Mouse (Mus musculus) liver, embryonic 13.5 days (tissue): Measurements from ENCODE around the gene Tmem200c. TPM values are rescaled to one million over a fixed set of nuclear protein-coding genes. Genes with fewer than 3 reads are reported as not detected.

ENCODE experiments used
- ATAC-seq: fragments of 200-750 bp; cut with Nextera tagmentation; 2 replicates; pipeline ENCODE4 v1.8.0; 2017; ENCODE audit warnings: low read depth, mild to moderate bottlenecking, moderate number of reproducible peaks, moderate library complexity
- DNase-seq: peaks from one replicate; pipeline ENCODE4 v3.0.0; 2022
- H3K27ac ChIP-seq: fragments of 300-500 bp; sonication (generic); 2 replicates; pipeline ENCODE4 v1.5.1; 2015; ENCODE audit warnings: moderate library complexity, mild to moderate bottlenecking, inconsistent platforms
- H3K27me3 ChIP-seq: fragments of 300-500 bp; sonication (generic); 2 replicates; pipeline ENCODE4 v1.6.1; 2015; ENCODE audit warnings: mild to moderate bottlenecking, inconsistent platforms
- H3K36me3 ChIP-seq: fragments of 300-500 bp; sonication (generic); 2 replicates; pipeline ENCODE4 v1.6.1; 2015; ENCODE audit warnings: mild to moderate bottlenecking, inconsistent platforms
- H3K4me1 ChIP-seq: fragments of 300-500 bp; sonication (generic); replicated peaks from 2 replicates; pipeline ENCODE4 v1.6.1; 2015; ENCODE audit warnings: inconsistent platforms
- H3K4me2 ChIP-seq: fragments of 300-500 bp; sonication (generic); 2 replicates; pipeline ENCODE4 v1.6.1; 2015; ENCODE audit warnings: inconsistent platforms, mild to moderate bottlenecking, moderate library complexity
- H3K4me3 ChIP-seq: fragments of 300-500 bp; sonication (generic); replicated peaks from 2 replicates; pipeline ENCODE4 v1.5.1; 2015; ENCODE audit warnings: mild to moderate bottlenecking, inconsistent platforms
- H3K9ac ChIP-seq: fragments of 300-500 bp; sonication (generic); 2 replicates; pipeline ENCODE4 v1.6.1; 2015; ENCODE audit warnings: mild to moderate bottlenecking, inconsistent platforms
- H3K9me3 ChIP-seq: fragments of 300-500 bp; sonication (generic); replicated peaks from 2 replicates; pipeline ENCODE4 v1.6.1; 2016; ENCODE audit warnings: inconsistent platforms
- WGBS: fragments of 180-500 bp; shearing (Covaris S2); methylation state at CpG from one replicate; pipeline ENCODE4 v1.1.7; 2015; ENCODE audit not compliant: insufficient replicate concordance; 5-methylcytosine and 5-hydroxymethylcytosine counted together
- polyA plus RNA-seq: library from polyadenylated mRNA; unstranded; fragments of >200 nt; fragmentation: Nextera tagmentation; extraction: Ambion mirVana; gene quantifications from 2 replicates; pipeline ENCODE4 v1.2.1, GENCODE M21; 2015

The Tmem200c gene
- polyA plus RNA-seq: 0.08 TPM in 1 of 2 replicates, not detected in the other

GRCm38 (mm10) chr17:68826323-68826722, at the start of gene Tmem200c:
Gene Tmem200c (plus strand): TSS chr17:68826623.
- H3K9me3 ChIP-seq: no peaks in the 10 kb centered on the region
- H3K4me1 ChIP-seq: no peaks in the 10 kb centered on the region
- H3K27me3 ChIP-seq: no peaks in the 10 kb centered on the region
- no peak for DNase-seq
- no peak within 1 kb of the TSS for H3K4me2 ChIP-seq
- H3K36me3 ChIP-seq: no peaks in the 10 kb centered on the region
- H3K9ac ChIP-seq: no peak within 1 kb of the TSS
- H3K27ac ChIP-seq: no peak within 1 kb of the TSS
- no peak for ATAC-seq
- 63% methylated on average over 6 of the region's 6 CpGs for WGBS
- H3K4me3 ChIP-seq: no peak within 1 kb of the TSS

GRCm38 (mm10) chr17:68793741-68794140, 32.7 kb upstream of the Tmem200c start:
- no peak for ATAC-seq
- DNase-seq: no peak
- 61% methylated on average over 4 of the region's 4 CpGs for WGBS
- Histone ChIP-seq H3K27ac (no peak overlapping the region), H3K4me3 (no peak overlapping the region), H3K4me1 (no peaks in the 10 kb centered on the region), H3K9me3 (no peaks in the 10 kb centered on the region), H3K27me3 (no peaks in the 10 kb centered on the region), H3K9ac (no peak overlapping the region), H3K4me2 (no peak overlapping the region), H3K36me3 (no peaks in the 10 kb centered on the region)

GRCm38 (mm10) chr17:68836655-68837012, 10.2 kb downstream of the Tmem200c start:
- Histone ChIP-seq H3K4me3 (0 out of 2 replicates have a peak overlapping the region, but pooled peaks have one; percentile 19), H3K36me3 (no peaks in the 10 kb centered on the region), H3K27ac (no peak overlapping the region), H3K4me2 (peak overlapping the region; percentile 48), H3K4me1 (peaks cover 3% of the 10 kb centered on the region; the same call in 1 of the 2 replicates), H3K9ac (no peak overlapping the region), H3K27me3 (peaks cover 67% of the 10 kb centered on the region), H3K9me3 (no peaks in the 10 kb centered on the region)
- 5% methylated on average over 9 of the region's 15 CpGs for WGBS
- ATAC-seq: no peak
- no peak for DNase-seq

- ATAC-seq (no peak), DNase-seq (no peak)
- H3K27ac ChIP-seq: no peak overlapping the region
- no peak overlapping the region for H3K9ac ChIP-seq
- H3K4me1 ChIP-seq: peaks cover 6% of the 10 kb centered on the region; the same call in 1 of the 2 replicates
- WGBS: 2% methylated on average over 65 of the region's 72 CpGs
- H3K4me2 ChIP-seq: peak overlapping the region; percentile 48
- H3K4me3 ChIP-seq: peak overlapping the region; percentile 19
- no peaks in the 10 kb centered on the region for H3K36me3 ChIP-seq
- no peaks in the 10 kb centered on the region for H3K9me3 ChIP-seq
- H3K27me3 ChIP-seq: peaks cover 73% of the 10 kb centered on the region
Observed at GRCm38 (mm10) chr17:68837013-68837858, 10.8 kb downstream of the Tmem200c start.

GRCm38 (mm10) chr17:68837859-68838194, 11.4 kb downstream of the Tmem200c start:
- H3K9ac ChIP-seq: no peak overlapping the region
- ATAC-seq (no peak), DNase-seq (no peak)
- peaks cover 76% of the 10 kb centered on the region for H3K27me3 ChIP-seq
- H3K36me3 ChIP-seq: no peaks in the 10 kb centered on the region
- H3K27ac ChIP-seq: no peak overlapping the region
- H3K4me1 ChIP-seq: peaks cover 6% of the 10 kb centered on the region; the same call in 1 of the 2 replicates
- WGBS: 8% methylated on average over 4 of the region's 4 CpGs
- H3K4me2 ChIP-seq: no peak overlapping the region
- no peaks in the 10 kb centered on the region for H3K9me3 ChIP-seq
- H3K4me3 ChIP-seq: no peak overlapping the region

GRCm38 (mm10) chr17:68839888-68840571, 13.6 kb downstream of the Tmem200c start:
- no peak overlapping the region for H3K4me3 ChIP-seq
- H3K36me3 ChIP-seq: no peaks in the 10 kb centered on the region
- ATAC-seq (no peak), DNase-seq (no peak)
- H3K27ac ChIP-seq: no peak overlapping the region
- H3K4me1 ChIP-seq: peaks cover 6% of the 10 kb centered on the region; the same call in 1 of the 2 replicates
- H3K9ac ChIP-seq: no peak overlapping the region
- peaks cover 78% of the 10 kb centered on the region for H3K27me3 ChIP-seq
- WGBS: 11% methylated on average over 17 of the region's 17 CpGs
- no peaks in the 10 kb centered on the region for H3K9me3 ChIP-seq
- H3K4me2 ChIP-seq: 0 out of 2 replicates have a peak overlapping the region, but pooled peaks have one; percentile 61

- no peak overlapping the region for H3K27ac ChIP-seq
- H3K36me3 ChIP-seq: no peaks in the 10 kb centered on the region
- no peak overlapping the region for H3K9ac ChIP-seq
- H3K27me3 ChIP-seq: peaks cover 73% of the 10 kb centered on the region
- peak overlapping the region; percentile 39; the same call in 1 of the 2 replicates for H3K4me3 ChIP-seq
- ATAC-seq (no peak), DNase-seq (no peak)
- H3K9me3 ChIP-seq: no peaks in the 10 kb centered on the region
- H3K4me1 ChIP-seq: peaks cover 6% of the 10 kb centered on the region; the same call in 1 of the 2 replicates
- WGBS: 5% methylated on average over 10 of the region's 10 CpGs
- H3K4me2 ChIP-seq: peak overlapping the region; percentile 61
Observed at GRCm38 (mm10) chr17:68840572-68840939, 14.1 kb downstream of the Tmem200c start.

GRCm38 (mm10) chr17:68841097-68841891, 14.9 kb downstream of the Tmem200c start:
- no peaks in the 10 kb centered on the region for H3K36me3 ChIP-seq
- H3K9ac ChIP-seq: no peak overlapping the region
- peaks cover 6% of the 10 kb centered on the region; the same call in 1 of the 2 replicates for H3K4me1 ChIP-seq
- DNase-seq (no peak), ATAC-seq (0 out of 2 replicates have a peak, but pooled peaks have one; percentile 23)
- 1% methylated on average over 72 of the region's 75 CpGs for WGBS
- H3K4me2 ChIP-seq: peak overlapping the region; percentile 61
- H3K9me3 ChIP-seq: no peaks in the 10 kb centered on the region
- no peak overlapping the region for H3K27ac ChIP-seq
- peaks cover 65% of the 10 kb centered on the region for H3K27me3 ChIP-seq
- H3K4me3 ChIP-seq: peak overlapping the region; percentile 39

GRCm38 (mm10) chr17:68841892-68842252, 15.4 kb downstream of the Tmem200c start:
- H3K27ac ChIP-seq: no peak overlapping the region
- 5% methylated on average over 22 of the region's 22 CpGs for WGBS
- peaks cover 60% of the 10 kb centered on the region for H3K27me3 ChIP-seq

GRCm38 (mm10) chr17:68845931-68846330, 19.5 kb downstream of the Tmem200c start:
- H3K27me3 ChIP-seq: peaks cover 19% of the 10 kb centered on the region
- no peaks in the 10 kb centered on the region for H3K36me3 ChIP-seq
- H3K4me2 ChIP-seq: no peak overlapping the region
- no peak overlapping the region for H3K4me3 ChIP-seq
- 68% methylated on average over 5 of the region's 5 CpGs for WGBS
- no peaks in the 10 kb centered on the region for H3K9me3 ChIP-seq
- no peak for DNase-seq
- no peak overlapping the region for H3K9ac ChIP-seq
- no peak for ATAC-seq
- no peak overlapping the region for H3K27ac ChIP-seq
- H3K4me1 ChIP-seq: peaks cover 5% of the 10 kb centered on the region; the same call in 1 of the 2 replicates

More at GRCm38 (mm10) chr17:68841892-68842252, 15.4 kb downstream of the Tmem200c start:
- peaks cover 6% of the 10 kb centered on the region; the same call in 1 of the 2 replicates for H3K4me1 ChIP-seq
- no peaks in the 10 kb centered on the region for H3K36me3 ChIP-seq
- DNase-seq (no peak), ATAC-seq (no peak)
- peak overlapping the region; percentile 61 for H3K4me2 ChIP-seq
- no peaks in the 10 kb centered on the region for H3K9me3 ChIP-seq
- no peak overlapping the region for H3K9ac ChIP-seq
- H3K4me3 ChIP-seq: peak overlapping the region; percentile 39

GRCm38 (mm10) chr17:68848739-68849138, 22.3 kb downstream of the Tmem200c start:
- no peak for DNase-seq
- Histone ChIP-seq H3K4me3 (no peak overlapping the region), H3K9me3 (no peaks in the 10 kb centered on the region), H3K27ac (no peak overlapping the region), H3K27me3 (no peaks in the 10 kb centered on the region), H3K36me3 (no peaks in the 10 kb centered on the region), H3K4me1 (no peaks in the 10 kb centered on the region), H3K4me2 (no peak overlapping the region), H3K9ac (no peak overlapping the region)
- ATAC-seq: no peak
- WGBS: 51% methylated on average over 6 of the region's 6 CpGs
